Mouse (Mus musculus) CD4-positive, CD25-positive, alpha-beta regulatory T cell, adult 4 months (primary cell): ENCODE data around the gene Zfp984. TPM values are rescaled to one million over a fixed set of nuclear protein-coding genes. Genes with fewer than 3 reads are reported as not detected.

Source experiments
- polyA plus RNA-seq, 2 experiments: library from polyadenylated mRNA; unstranded; fragments of 100-300 nt; shearing (Covaris generic); gene quantifications; one replicate each; pipeline ENCODE4 v1.2.1; 2017

Zfp984 gene
- polyA plus RNA-seq, 2 experiments from 2014 or later: 26.7 to 34.3 TPM

Other genes with a start within 250 kb of the Zfp984 start
- gene Zfp979, start 167.3 kb downstream of the Zfp984 start, polyA plus RNA-seq: under 1 TPM in 1 of 2 experiments, not detected in 1; 0.31 TPM
- under 1 TPM in 1 of 2 experiments, not detected in 1; 0.35 TPM for gene Zfp534, start 107.2 kb downstream of the Zfp984 start, polyA plus RNA-seq
- 1 to 10 TPM; 3.3 to 7.0 TPM for gene Zfp933, start 38.6 kb upstream of the Zfp984 start, polyA plus RNA-seq
- gene Miip, start 59.0 kb upstream of the Zfp984 start, polyA plus RNA-seq: 100 to 1,000 TPM in 1 of 2 experiments, 10 to 100 TPM in 1; 92.5 to 151 TPM
- gene Fv1, start 59.2 kb upstream of the Zfp984 start, polyA plus RNA-seq: 1 to 10 TPM; 2.1 to 3.8 TPM
- gene Mfn2, start 94.9 kb upstream of the Zfp984 start, polyA plus RNA-seq: 10 to 100 TPM; 19.5 to 31.9 TPM
- gene Plod1, start 127.0 kb upstream of the Zfp984 start, polyA plus RNA-seq: 1 to 10 TPM; 5.2 to 8.7 TPM
- gene 2510039O18Rik, start 131.1 kb upstream of the Zfp984 start, polyA plus RNA-seq: 1 to 10 TPM; 8.3 to 9.4 TPM
- not detected for gene Nppb, start 176.0 kb upstream of the Zfp984 start, polyA plus RNA-seq
- not detected for gene Nppa, start 190.9 kb upstream of the Zfp984 start, polyA plus RNA-seq
- 1 to 10 TPM; 4.2 to 5.5 TPM for gene Clcn6, start 229.0 kb upstream of the Zfp984 start, polyA plus RNA-seq
- gene Mthfr, start 229.3 kb upstream of the Zfp984 start, polyA plus RNA-seq: 10 to 100 TPM in 1 of 2 experiments, 1 to 10 TPM in 1; 6.8 to 23.1 TPM